Mouse (Mus musculus) adipocyte (in vitro differentiated cells): ENCODE data around the gene Elf4.
A peak's percentile ranks its signal among the peaks of the same experiment; 100 is the strongest.

Experiments used
- DNase-seq: peaks from one replicate; pipeline ENCODE4 v3.0.0-alpha.2; 2016; ENCODE audit warnings: low spot score

The Elf4 gene

GRCm38 (mm10) chrX:48462754-48463507 is at the start of gene Elf4:
TSS of gene Elf4 (minus strand) at chrX:48463132.
- DNase-seq: peak; percentile 71

GRCm38 (mm10) chrX:48493763-48494162 is 30.8 kb upstream of the Elf4 start:
- DNase-seq: no peak

GRCm38 (mm10) chrX:48481687-48482086 is 18.8 kb upstream of the Elf4 start:
- no peak for DNase-seq

GRCm38 (mm10) chrX:48481095-48481494 is 18.2 kb upstream of the Elf4 start:
- no peak for DNase-seq

- no peak for DNase-seq
Observed at GRCm38 (mm10) chrX:48467355-48467946, 4.5 kb upstream of the Elf4 start.

- no peak for DNase-seq
Observed at GRCm38 (mm10) chrX:48466174-48466573, 3.2 kb upstream of the Elf4 start.

- DNase-seq: no peak
Observed at GRCm38 (mm10) chrX:48464436-48464835, 1.5 kb upstream of the Elf4 start.

- DNase-seq: no peak
Observed at GRCm38 (mm10) chrX:48463636-48464035, 704 bp upstream of the Elf4 start.

GRCm38 (mm10) chrX:48462297-48462696 is 635 bp downstream of the Elf4 start:
- DNase-seq: no peak

GRCm38 (mm10) chrX:48461006-48461405 is 1.9 kb downstream of the Elf4 start:
- no peak for DNase-seq

GRCm38 (mm10) chrX:48460496-48460895 is 2.4 kb downstream of the Elf4 start:
- no peak for DNase-seq

- DNase-seq: peak; percentile 12
Observed at GRCm38 (mm10) chrX:48456956-48457355, 6.0 kb downstream of the Elf4 start.

- no peak for DNase-seq
Observed at GRCm38 (mm10) chrX:48455018-48455417, 7.9 kb downstream of the Elf4 start.

- no peak for DNase-seq
Observed at GRCm38 (mm10) chrX:48454495-48454878, 8.4 kb downstream of the Elf4 start.

GRCm38 (mm10) chrX:48453736-48454494 is 9.0 kb downstream of the Elf4 start:
- peak; percentile 70 for DNase-seq

GRCm38 (mm10) chrX:48452931-48453673 is 9.8 kb downstream of the Elf4 start:
- peak; percentile 17 for DNase-seq

GRCm38 (mm10) chrX:48452231-48452890 is 10.6 kb downstream of the Elf4 start:
- DNase-seq: no peak

- no peak for DNase-seq
Observed at GRCm38 (mm10) chrX:48449646-48450045, 13.3 kb downstream of the Elf4 start.

- DNase-seq: no peak
Observed at GRCm38 (mm10) chrX:48444677-48445076, 18.3 kb downstream of the Elf4 start.

- DNase-seq: no peak
Observed at GRCm38 (mm10) chrX:48441954-48442353, 21.0 kb downstream of the Elf4 start.

- DNase-seq: no peak
Observed at GRCm38 (mm10) chrX:48441548-48441947, 21.4 kb downstream of the Elf4 start.

- no peak for DNase-seq
Observed at GRCm38 (mm10) chrX:48439036-48439435, 23.9 kb downstream of the Elf4 start.
